Mouse (Mus musculus): ENCODE results near the gene Actrt2.
A peak's percentile ranks its signal among the peaks of the same experiment; 100 is the strongest.

Actrt2 gene

DNA sequence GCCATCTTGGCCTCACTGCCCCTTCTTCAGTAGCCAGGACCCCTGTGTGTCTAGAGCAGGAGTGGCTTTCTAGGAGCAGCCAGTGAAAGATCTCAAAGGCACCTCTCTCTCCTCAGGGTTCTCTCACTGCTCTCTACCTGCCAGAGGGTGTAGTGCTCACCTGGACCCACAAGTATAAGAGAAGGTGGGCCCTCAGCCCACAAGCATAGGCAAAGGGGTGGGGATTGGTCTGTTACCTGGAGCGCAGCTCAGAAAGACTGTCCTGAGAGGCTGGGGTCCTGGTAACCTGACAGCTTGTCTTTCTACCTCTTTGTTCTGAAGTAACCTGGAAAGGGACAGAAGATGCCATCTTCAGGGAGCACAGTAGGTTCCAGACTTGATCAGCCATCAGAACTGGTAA lies 31.0 kb upstream of the Actrt2 start:
- Histone ChIP-seq H3K27me3 (ENCODE audit: control insufficient read depth, insufficient read depth, low read length, poor library complexity, severe bottlenecking) (no peaks in the 10 kb centered on the region), H3K36me3 (ENCODE audit: control insufficient read depth, insufficient read depth, low read length, poor library complexity, severe bottlenecking) (no peaks in the 10 kb centered on the region)
- DNase-seq (ENCODE audit: low read depth, low spot score), result no peak

DNA sequence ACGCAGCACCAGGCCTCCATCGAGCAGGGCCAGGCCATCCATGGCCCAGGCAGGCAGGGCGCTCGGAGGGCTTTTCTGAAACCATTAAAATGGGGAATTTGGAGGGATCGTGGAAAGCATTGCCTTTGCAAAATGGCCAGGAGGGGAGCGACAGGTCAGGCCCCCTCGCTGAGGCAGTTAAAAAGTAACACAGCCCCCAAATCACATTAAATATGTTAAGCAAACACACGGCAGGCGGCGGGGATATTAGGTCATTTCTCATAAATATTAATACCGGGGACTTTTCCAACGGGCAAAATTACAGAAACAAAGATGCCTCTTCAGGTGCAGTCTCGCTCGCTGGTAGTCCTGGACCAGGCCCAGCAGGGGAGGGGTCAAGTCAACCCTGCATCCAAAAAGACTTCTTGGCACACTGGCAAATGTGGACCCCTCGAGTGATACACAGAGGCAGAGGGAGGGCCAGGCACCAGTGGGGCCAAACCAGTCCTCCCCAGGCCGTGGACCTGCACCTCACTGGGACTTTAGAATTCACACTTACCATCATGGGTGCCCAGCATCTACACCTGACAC lies 30.4 kb upstream of the Actrt2 start:
- H3K27me3 ChIP-seq (ENCODE audit: control insufficient read depth, insufficient read depth, low read length, poor library complexity, severe bottlenecking), result no peaks in the 10 kb centered on the region
- DNase-seq (ENCODE audit: low read depth, low spot score), result no peak
- no peaks in the 10 kb centered on the region for H3K36me3 ChIP-seq (ENCODE audit: control insufficient read depth, insufficient read depth, low read length, poor library complexity, severe bottlenecking)

DNA sequence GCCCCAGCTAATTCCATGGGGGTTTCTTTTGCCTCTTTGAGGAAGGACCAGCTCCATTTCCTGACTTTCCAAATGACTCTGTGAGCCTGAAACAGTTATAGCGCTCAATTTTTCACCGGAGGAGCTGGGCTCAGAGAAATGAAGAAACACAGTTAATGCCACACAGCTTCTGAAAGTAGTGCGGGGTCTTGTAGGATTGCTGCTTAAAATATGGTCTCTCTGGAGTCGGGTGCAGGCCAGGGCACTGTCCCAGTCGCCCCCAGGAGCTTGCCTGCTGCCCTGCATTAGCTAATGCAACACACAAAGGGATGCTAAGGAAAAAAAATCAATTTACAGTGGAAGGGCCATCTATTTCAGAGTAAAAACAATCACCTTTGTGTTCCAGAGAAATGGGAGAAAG lies 29.8 kb upstream of the Actrt2 start:
- Histone ChIP-seq H3K27me3 (ENCODE audit: control insufficient read depth, insufficient read depth, low read length, poor library complexity, severe bottlenecking) (no peaks in the 10 kb centered on the region), H3K36me3 (ENCODE audit: control insufficient read depth, insufficient read depth, low read length, poor library complexity, severe bottlenecking) (no peaks in the 10 kb centered on the region)
- no peak for DNase-seq (ENCODE audit: low read depth, low spot score)

DNA sequence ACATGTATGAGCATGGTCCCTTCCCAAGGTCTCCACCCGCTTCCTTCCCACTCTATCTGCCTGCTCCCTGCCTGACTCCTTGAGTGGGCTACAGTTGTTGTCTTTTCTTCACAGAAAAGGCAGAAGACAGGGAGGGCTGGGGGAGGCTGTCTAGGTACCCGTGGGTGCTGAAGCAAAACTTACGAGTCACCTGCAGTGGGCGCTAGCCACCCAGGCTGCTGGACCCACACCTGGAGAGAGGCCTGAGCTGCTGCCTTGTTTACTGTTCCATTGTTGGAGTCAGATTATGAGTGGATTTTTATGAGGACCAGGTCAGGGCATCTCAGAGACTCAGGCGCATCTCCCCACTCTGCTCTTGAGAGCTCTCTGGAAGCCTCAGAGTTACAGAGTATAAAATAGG lies 28.9 kb upstream of the Actrt2 start:
- no peak for DNase-seq (ENCODE audit: low read depth, low spot score)
- no peaks in the 10 kb centered on the region for H3K36me3 ChIP-seq (ENCODE audit: control insufficient read depth, insufficient read depth, low read length, poor library complexity, severe bottlenecking)
- H3K27me3 ChIP-seq (ENCODE audit: control insufficient read depth, insufficient read depth, low read length, poor library complexity, severe bottlenecking), result no peaks in the 10 kb centered on the region

DNA sequence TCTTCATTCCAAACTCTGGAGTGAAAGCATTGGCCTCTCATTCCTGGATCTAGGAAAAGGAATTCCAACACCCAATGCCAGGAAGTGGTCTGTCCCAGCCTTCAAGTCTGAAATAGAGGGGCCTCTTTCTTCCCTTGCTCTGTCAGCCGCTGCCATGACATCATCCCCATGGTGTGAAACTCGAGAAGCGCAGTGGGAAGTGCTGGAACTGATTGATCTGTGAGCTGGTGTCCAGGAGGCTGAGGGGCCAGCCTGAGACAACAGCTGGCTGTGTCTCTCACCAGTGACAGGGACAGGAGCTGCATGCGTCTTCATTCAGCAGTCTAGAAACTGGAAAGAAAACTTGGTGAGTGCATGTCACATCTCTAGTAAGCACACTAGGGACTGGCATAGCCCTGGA lies 28.5 kb upstream of the Actrt2 start:
- H3K27me3 ChIP-seq (ENCODE audit: control insufficient read depth, insufficient read depth, low read length, poor library complexity, severe bottlenecking), result no peaks in the 10 kb centered on the region
- no peaks in the 10 kb centered on the region for H3K36me3 ChIP-seq (ENCODE audit: control insufficient read depth, insufficient read depth, low read length, poor library complexity, severe bottlenecking)
- DNase-seq (ENCODE audit: low read depth, low spot score), result no peak

DNA sequence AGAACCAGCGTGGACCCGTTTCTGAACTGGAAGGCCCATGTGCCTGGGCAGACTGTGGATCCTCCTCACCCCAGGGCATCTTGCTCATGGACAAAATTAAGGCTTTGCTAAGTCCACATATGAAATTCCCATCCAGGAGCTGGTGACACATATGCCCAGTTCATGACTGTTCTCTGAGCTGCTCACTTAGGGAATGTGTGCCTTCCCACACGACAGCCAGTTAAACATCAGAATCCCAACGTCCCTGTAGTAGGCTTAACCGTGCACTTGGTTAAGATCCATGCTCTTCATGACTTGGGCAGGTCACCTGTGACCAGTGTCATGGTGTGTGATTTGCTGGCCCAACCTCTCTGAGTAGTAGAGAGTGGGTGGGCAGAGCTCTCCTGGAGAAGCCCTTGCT lies 26.7 kb upstream of the Actrt2 start:
- H3K27me3 ChIP-seq (ENCODE audit: control insufficient read depth, insufficient read depth, low read length, poor library complexity, severe bottlenecking), result no peaks in the 10 kb centered on the region
- no peak for DNase-seq (ENCODE audit: low read depth, low spot score)
- no peaks in the 10 kb centered on the region for H3K36me3 ChIP-seq (ENCODE audit: control insufficient read depth, insufficient read depth, low read length, poor library complexity, severe bottlenecking)

DNA sequence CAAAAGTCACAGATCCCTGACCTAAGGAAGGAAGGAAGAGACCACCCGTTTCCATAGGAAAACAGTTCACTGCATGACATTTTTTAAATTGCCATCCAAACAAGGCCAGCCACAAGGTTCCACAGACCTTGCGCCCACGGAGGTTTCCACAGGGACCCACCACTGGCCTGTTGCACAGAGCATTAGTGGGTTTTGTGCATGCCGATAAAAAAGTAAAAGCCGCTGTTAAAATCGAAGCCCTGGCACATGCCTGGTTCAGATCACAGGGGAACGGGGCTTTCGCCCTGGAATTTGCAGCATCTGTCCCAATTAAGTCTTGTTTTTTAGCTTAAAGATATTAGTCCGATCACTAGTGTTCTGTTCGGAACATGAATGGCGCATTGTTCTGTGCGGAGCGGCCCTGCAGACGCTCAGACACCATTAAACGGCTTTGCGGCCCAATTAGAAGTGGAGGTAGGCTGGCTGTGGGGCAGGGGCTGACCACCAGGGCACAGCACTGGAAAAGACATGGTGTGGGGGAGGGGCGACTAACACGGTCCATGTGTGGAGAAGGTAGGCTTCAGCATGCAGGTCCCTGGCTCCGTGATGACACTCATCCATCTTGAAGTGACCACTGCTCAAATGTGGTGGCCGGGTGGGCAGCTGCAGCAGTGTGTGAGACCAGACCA lies 25.8 kb upstream of the Actrt2 start:
- no peak for DNase-seq (ENCODE audit: low read depth, low spot score)
- H3K27me3 ChIP-seq (ENCODE audit: control insufficient read depth, insufficient read depth, low read length, poor library complexity, severe bottlenecking), result no peaks in the 10 kb centered on the region
- H3K36me3 ChIP-seq (ENCODE audit: control insufficient read depth, insufficient read depth, low read length, poor library complexity, severe bottlenecking), result no peaks in the 10 kb centered on the region

DNA sequence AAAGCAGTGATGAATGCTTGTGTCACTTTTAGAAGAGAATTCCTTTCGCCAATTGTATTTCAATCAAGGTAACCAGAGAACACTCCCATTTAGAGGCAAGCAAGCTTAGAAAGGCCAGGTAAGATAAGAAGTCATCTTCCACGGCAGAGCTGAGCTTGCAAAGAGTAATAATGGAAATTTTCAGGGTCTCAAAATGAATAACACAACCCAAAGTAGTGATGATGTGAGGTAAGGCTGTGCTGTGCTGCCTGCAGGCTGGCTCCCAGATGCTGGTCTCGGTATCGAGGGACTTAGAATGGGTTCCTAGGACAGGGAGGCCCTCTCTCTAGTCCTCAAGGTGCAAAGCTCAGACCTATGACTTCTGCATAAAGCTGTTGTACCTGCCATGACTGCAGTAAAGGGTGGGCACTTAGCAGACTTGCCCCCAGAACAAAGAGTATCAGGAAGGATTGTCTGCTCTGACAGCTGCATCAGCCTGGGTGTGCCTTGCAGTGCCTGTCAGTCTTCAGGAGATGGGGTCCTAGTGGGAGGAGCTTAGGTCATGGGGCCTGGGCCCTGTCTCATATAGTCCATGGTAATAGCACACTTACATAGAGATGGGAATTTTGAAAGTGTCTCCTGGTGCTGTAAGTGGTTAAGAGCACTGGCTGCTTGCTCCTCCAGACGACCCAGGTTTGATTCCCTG lies 15.5 kb upstream of the Actrt2 start:
- no peak for DNase-seq (ENCODE audit: low read depth, low spot score)
- Histone ChIP-seq H3K36me3 (ENCODE audit: control insufficient read depth, insufficient read depth, low read length, poor library complexity, severe bottlenecking) (no peaks in the 10 kb centered on the region), H3K27me3 (ENCODE audit: control insufficient read depth, insufficient read depth, low read length, poor library complexity, severe bottlenecking) (no peaks in the 10 kb centered on the region)

DNA sequence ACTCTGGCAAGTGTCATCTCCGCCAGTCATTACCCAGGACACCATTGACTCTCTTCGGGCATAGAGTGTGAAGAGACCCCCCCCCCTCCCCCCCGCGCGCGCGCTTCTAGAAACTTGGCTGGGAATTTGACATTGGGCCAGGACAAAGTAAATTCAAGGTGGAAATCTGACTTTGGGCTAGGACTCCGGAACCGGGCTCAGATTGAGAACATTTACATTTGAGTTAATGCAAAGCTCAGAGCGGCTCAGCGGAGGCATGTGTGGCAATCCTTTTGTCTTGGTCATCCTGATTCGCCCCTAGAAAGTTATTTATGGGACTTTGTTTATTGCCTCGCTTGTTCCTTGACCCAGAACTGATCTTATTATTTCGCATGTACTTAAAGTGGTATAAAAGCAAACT lies 14.6 kb upstream of the Actrt2 start:
- no peak for DNase-seq (ENCODE audit: low read depth, low spot score)
- H3K27me3 ChIP-seq (ENCODE audit: control insufficient read depth, insufficient read depth, low read length, poor library complexity, severe bottlenecking), result no peaks in the 10 kb centered on the region
- no peaks in the 10 kb centered on the region for H3K36me3 ChIP-seq (ENCODE audit: control insufficient read depth, insufficient read depth, low read length, poor library complexity, severe bottlenecking)

DNA sequence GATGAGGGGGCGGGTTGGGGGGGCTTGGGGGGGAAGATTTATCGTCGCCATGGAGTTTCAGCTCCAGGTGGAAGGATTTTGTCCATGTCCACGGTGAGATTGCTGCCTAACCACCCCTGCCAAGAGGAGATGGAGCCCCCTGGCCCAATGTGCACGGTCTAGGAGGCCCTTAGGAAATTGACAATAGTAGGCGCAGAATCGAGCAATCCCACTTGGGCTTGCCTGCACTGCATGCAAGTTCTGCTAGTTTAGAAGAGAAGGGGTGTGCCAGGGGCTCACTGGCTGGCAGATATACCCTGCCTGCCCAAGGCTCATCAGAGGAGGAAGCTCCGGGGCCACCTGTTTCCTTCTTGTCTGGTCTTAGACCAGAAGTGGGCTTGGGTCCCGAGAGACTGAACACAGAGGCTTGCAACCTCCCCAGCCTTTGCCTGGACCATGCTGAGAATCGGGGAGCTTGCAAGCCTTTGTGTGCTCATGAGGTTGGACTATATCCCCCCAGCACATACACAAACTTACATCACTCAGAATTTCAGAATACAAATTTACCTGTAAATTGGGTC lies 7.9 kb upstream of the Actrt2 start:
- H3K27me3 ChIP-seq (ENCODE audit: control insufficient read depth, insufficient read depth, low read length, poor library complexity, severe bottlenecking), result no peaks in the 10 kb centered on the region
- H3K36me3 ChIP-seq (ENCODE audit: control insufficient read depth, insufficient read depth, low read length, poor library complexity, severe bottlenecking), result no peaks in the 10 kb centered on the region
- DNase-seq (ENCODE audit: low read depth, low spot score), result no peak

DNA sequence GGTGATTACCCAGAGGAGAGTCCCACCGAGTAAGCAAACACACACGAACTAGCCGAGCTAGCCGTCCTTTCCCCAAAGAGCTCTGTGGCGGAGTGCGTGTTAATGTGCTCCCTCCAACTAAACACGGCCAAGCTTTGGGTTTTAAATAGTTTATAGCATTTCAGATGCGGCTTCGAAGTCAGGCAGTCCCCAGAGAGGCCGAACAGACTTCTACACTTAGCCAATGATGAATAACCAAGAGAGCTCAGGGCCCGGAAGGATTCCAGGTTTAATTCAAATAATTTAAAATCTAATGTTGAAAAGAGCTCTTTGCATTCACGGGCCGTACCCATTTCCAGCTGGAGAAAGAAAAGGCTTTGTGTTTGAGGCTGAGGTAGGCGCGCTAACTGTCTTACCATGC lies 7.3 kb upstream of the Actrt2 start:
- H3K27me3 ChIP-seq (ENCODE audit: control insufficient read depth, insufficient read depth, low read length, poor library complexity, severe bottlenecking), result no peaks in the 10 kb centered on the region

DNA sequence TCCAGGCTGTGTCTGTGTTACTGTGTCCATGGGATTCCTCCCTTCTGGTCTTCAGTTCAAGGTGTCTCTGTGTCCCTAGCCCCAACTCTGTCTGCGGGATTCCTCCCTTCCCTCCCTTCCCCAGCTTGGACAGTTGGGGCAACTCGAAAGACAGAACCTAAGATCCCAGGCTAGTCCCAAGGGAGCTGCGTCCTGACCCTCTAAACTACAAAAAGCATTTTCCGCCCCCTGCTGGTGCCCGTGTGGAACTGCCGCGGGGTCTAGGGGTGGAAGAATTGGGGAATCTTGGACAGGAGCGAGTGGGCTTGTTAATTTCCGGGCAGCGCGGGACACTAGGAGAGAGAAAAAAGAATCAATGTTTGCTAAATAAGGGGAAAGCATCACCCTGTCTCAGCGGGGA lies 6.9 kb upstream of the Actrt2 start:
- peak; percentile 11 for DNase-seq (ENCODE audit: low read depth, low spot score)

More for the DNA sequence above, 7.3 kb upstream of the Actrt2 start:
- no peak for DNase-seq (ENCODE audit: low read depth, low spot score)
- H3K36me3 ChIP-seq (ENCODE audit: control insufficient read depth, insufficient read depth, low read length, poor library complexity, severe bottlenecking), result no peaks in the 10 kb centered on the region

DNA sequence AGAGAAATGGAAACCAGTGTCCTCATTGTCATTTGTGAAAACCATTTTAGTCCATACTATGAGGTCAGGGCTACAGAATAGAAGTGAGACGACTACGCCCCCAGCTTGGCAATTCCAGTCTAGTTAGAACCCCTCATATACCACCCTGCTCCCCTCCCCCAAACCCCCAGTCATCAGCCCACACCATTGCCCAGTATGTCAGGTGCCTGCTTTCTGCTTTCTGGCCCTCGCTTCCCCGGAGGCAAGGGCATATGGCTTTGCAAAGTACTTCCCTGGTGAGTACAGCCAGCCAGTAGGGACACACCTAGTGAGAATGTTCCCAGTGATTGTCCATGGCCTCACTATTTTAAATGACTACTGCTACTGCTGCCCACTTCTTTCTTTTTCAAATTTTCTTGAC lies 6.3 kb upstream of the Actrt2 start:
- DNase-seq (ENCODE audit: low read depth, low spot score), result no peak
- no peaks in the 10 kb centered on the region for H3K36me3 ChIP-seq (ENCODE audit: control insufficient read depth, insufficient read depth, low read length, poor library complexity, severe bottlenecking)
- no peaks in the 10 kb centered on the region for H3K27me3 ChIP-seq (ENCODE audit: control insufficient read depth, insufficient read depth, low read length, poor library complexity, severe bottlenecking)

More for the DNA sequence above, 6.9 kb upstream of the Actrt2 start:
- Histone ChIP-seq H3K27me3 (ENCODE audit: control insufficient read depth, insufficient read depth, low read length, poor library complexity, severe bottlenecking) (no peaks in the 10 kb centered on the region), H3K36me3 (ENCODE audit: control insufficient read depth, insufficient read depth, low read length, poor library complexity, severe bottlenecking) (no peaks in the 10 kb centered on the region)

DNA sequence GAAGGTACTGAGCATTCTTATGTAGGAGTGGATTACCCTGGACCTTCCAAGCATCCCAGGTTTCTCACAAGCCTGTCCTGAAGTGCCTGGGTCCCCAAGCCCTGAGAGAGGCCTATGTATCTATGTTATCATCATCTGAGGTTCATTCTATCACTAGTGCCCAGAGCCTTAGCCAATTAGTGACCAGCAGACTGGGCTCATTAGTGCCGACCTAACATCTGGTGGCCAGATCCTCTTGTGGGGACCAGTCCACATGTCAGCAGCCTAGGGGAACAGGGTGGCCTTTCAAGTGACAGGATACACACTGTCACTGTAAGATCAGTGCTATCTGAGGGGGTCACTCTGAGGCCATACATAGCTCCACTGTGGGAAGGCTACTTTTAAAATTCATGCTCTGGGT lies 4.4 kb upstream of the Actrt2 start:
- no peaks in the 10 kb centered on the region for H3K36me3 ChIP-seq (ENCODE audit: control insufficient read depth, insufficient read depth, low read length, poor library complexity, severe bottlenecking)
- DNase-seq (ENCODE audit: low read depth, low spot score), result no peak
- no peaks in the 10 kb centered on the region for H3K27me3 ChIP-seq (ENCODE audit: control insufficient read depth, insufficient read depth, low read length, poor library complexity, severe bottlenecking)

DNA sequence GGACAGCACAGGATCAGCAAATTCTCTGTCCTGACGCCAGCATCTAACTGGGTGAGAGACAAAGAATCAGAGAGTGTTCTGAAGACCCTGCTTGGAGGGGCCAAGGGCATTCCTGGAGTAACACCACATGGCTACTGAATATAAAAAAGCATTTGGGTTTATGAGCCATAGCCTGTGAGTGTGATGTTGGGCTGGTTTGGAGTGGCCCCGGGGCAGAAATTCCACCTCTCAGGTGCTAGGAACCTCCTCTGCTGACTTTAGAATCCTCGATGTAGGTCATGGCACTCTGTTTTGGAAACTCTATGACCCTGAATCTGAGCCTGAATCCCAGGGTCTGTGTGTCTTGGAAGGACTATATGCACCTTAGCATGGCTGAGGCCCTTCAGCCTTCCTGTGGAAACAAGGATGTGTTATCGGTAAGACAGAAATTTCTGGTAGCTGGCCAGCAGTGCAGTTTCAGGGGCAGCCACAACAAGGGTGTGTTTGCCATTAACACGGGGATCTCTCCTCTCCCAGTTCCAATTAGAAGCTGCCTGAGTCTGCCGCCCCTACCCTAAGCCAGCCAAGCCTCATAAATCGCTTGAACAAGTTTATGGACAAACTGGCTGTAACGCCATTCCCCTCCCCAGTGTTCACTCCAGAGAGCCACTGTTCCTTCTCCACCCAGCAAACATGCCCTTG lies 3.7 kb upstream of the Actrt2 start:
- no peak for DNase-seq (ENCODE audit: low read depth, low spot score)
- Histone ChIP-seq H3K27me3 (ENCODE audit: control insufficient read depth, insufficient read depth, low read length, poor library complexity, severe bottlenecking) (no peaks in the 10 kb centered on the region), H3K36me3 (ENCODE audit: control insufficient read depth, insufficient read depth, low read length, poor library complexity, severe bottlenecking) (no peaks in the 10 kb centered on the region)

Measured in splenic B cell, adult 2 months (primary cell).